18 mouse cellular contexts compared by ENCODE assay signal in genomic region chr10:51720904-51721303, GRCm38 (mm10). TPM values are rescaled to one million over a fixed set of nuclear protein-coding genes. Genes with fewer than 3 reads are reported as not detected.
"Had no signal": no experiment of that assay in that cellular context is flagged by ENCODE, and none has a peak within 500 bp of the region (broad histone marks: within the 10 kb centered on the region; RNA-seq: fewer than 3 reads in every experiment).

No protein-coding gene starts in this region.

- DNase-seq: kidney, adult 18-20 months; kidney, postnatal 25 days; layer of hippocampus, adult 9-11 months; liver; lung, adult 2 months; lung, postnatal 10 days; right cerebral cortex, adult 18-20 months; right cerebral cortex, postnatal 25 days; thymus, postnatal 4 days had no signal

- H3K4me2 ChIP-seq: limb, embryonic 12.5 days; liver, embryonic 15.5 days; midbrain, embryonic 13.5 days had no signal

- H3K9ac ChIP-seq: limb, embryonic 12.5 days; liver, embryonic 15.5 days; midbrain, embryonic 13.5 days had no signal

- H3K4me3 ChIP-seq: limb, embryonic 12.5 days; liver, embryonic 15.5 days; megakaryocyte, embryonic 14.5 days; midbrain, embryonic 13.5 days had no signal

- H3K4me1 ChIP-seq: limb, embryonic 12.5 days; liver, embryonic 15.5 days; megakaryocyte, embryonic 14.5 days; midbrain, embryonic 13.5 days had no signal

- ATAC-seq: midbrain, embryonic 13.5 days had no signal

- H3K36me3 ChIP-seq: limb, embryonic 12.5 days; liver, embryonic 15.5 days; midbrain, embryonic 13.5 days had no signal

- H3K27me3 ChIP-seq: limb, embryonic 12.5 days; liver, embryonic 15.5 days; megakaryocyte, embryonic 14.5 days; midbrain, embryonic 13.5 days had no signal

- H3K9me3 ChIP-seq: limb, embryonic 12.5 days; liver, embryonic 15.5 days; megakaryocyte, embryonic 14.5 days; midbrain, embryonic 13.5 days had no signal

- H3K27ac ChIP-seq: limb, embryonic 12.5 days; liver, embryonic 15.5 days; macrophage; midbrain, embryonic 13.5 days had no signal

RNA-seq across cellular contexts. Expression of gene Rfx6, which starts 43.3 kb away (rescaled TPM):
- total RNA-seq: layer of hippocampus, adult 18-20 months; left cerebral cortex, postnatal 36 days; midbrain, postnatal 0 days had no signal
- polyA plus RNA-seq: limb, embryonic 12.5 days; liver, embryonic 15.5 days; lung, adult 2 months; macrophage; midbrain, embryonic 13.5 days; midbrain, postnatal 0 days; neural tube, embryonic 14.5 days had no signal
